Mouse (Mus musculus): Measurements from ENCODE around the gene Myom3. TPM values are rescaled to one million over a fixed set of nuclear protein-coding genes. Genes with fewer than 3 reads are reported as not detected.

The Myom3 gene
- total and polyA plus RNA-seq, 3 experiments: not detected

- TF ChIP-seq POLR2AphosphoS5 (IDR thresholded peaks at IDR 0.05; ENCODE audit: borderline replicate concordance, low read depth, low read length) (no peak), MAX (IDR thresholded peaks at IDR 0.05; ENCODE audit: low read length) (peak; percentile 90), ETS1 (IDR thresholded peaks at IDR 0.05; ENCODE audit: low read depth, low read length) (peak; percentile 81), MXI1 (IDR thresholded peaks at IDR 0.05; ENCODE audit: low read depth, low read length) (peak; percentile 90)
Measured at GRCm38 (mm10) chr4:135816905-135817622, 57.5 kb downstream of the Myom3 start (continued).

- no peak for DNase-seq (ENCODE audit: low read depth, low spot score)
- Histone ChIP-seq H3K4me3 (ENCODE audit: control insufficient read depth in 1 of 2, insufficient read depth in 1 of 2, low read depth in 2 of 2, low read length in 2 of 2) (no peak overlapping the region), H3K79me2 (ENCODE audit: control insufficient read depth, insufficient read depth, low read length, poor library complexity) (no peaks in the 10 kb centered on the region)
Measured at GRCm38 (mm10) chr4:135818366-135818765, 58.9 kb downstream of the Myom3 start.

DNA sequence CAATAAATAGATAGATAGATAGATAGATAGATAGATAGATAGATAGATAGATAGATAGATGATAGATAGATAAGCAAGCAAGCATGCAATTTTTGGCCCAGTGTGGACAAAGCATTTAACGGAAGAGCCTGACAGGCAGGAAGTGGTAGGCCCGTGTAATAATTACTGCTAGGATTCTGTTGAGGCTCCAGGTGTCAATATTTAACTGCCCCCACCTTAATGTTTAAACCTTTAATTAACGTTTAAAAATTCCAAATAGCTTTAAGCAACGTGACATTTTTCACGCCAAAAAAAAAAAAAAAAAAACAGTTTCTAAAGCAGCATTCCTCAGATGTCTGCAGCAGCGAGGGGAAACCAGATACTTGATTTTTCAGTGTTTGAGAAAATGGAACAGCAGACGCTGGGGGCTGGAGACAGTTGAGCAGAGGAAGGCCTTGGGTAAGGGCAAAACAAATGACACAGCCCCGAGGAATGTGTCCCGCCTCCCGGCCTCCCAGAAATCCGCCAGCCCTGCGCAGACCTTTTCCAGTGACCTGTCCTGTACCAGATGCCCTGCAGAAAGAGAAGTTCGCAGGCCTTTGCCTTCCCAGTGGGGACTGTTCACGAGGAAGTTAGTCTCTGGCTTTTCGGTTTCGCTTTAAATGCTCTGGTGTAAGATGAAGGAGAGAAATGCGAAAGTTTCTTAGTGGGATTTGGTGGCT lies 60.5 kb downstream of the Myom3 start:
- H3K9me3 ChIP-seq (replicated peaks; ENCODE audit: insufficient read depth, low read length): no peaks in the 10 kb centered on the region
- no peak overlapping the region for H3K9ac ChIP-seq (ENCODE audit: control insufficient read depth, low read depth, low read length, poor library complexity, severe bottlenecking)
- H3K27me3 ChIP-seq (ENCODE audit: control insufficient read depth in 1 of 2, insufficient read depth in 2 of 2, low read length in 2 of 2): no peaks in the 10 kb centered on the region
- no peaks in the 10 kb centered on the region for H3K79me2 ChIP-seq (ENCODE audit: control insufficient read depth, insufficient read depth, low read length, poor library complexity)
- H3K27ac ChIP-seq (ENCODE audit: control insufficient read depth, low read depth, low read length): no peak overlapping the region
- H3K4me3 ChIP-seq (ENCODE audit: control insufficient read depth in 1 of 2, insufficient read depth in 1 of 2, low read depth in 2 of 2, low read length in 2 of 2): no peak overlapping the region
- H3K36me3 ChIP-seq (ENCODE audit: control insufficient read depth in 1 of 2, insufficient read depth in 2 of 2, low read length in 2 of 2): peaks cover 0 to 5% of the 10 kb centered on the region in 2 experiments; a peak in 2 of 4 replicates
- TF ChIP-seq MXI1 (IDR thresholded peaks at IDR 0.05; ENCODE audit: low read depth, low read length) (no peak), GATA1 (IDR thresholded peaks at IDR 0.05; ENCODE audit: low read depth, low read length) (0 out of 2 replicates have a peak, but pooled peaks have one; percentile 5)
- peaks cover 0 to 6% of the 10 kb centered on the region in 2 experiments; a peak in 2 of 4 replicates for H3K4me1 ChIP-seq (ENCODE audit: control insufficient read depth in 1 of 2, insufficient read depth in 2 of 2, low read length in 2 of 2)
- no peak for DNase-seq (ENCODE audit: low read depth, low spot score)

More at GRCm38 (mm10) chr4:135818366-135818765, 58.9 kb downstream of the Myom3 start:
- TF ChIP-seq CHD1 (IDR thresholded peaks at IDR 0.05; ENCODE audit: low read depth, low read length) (no peak), RAD21 (IDR thresholded peaks at IDR 0.05; ENCODE audit: low read depth, low read length) (no peak), MYB (IDR thresholded peaks at IDR 0.05; ENCODE audit: low read depth, low read length) (no peak), HCFC1 (IDR thresholded peaks at IDR 0.05; ENCODE audit: low read depth, low read length) (no peak), GABPA (IDR thresholded peaks at IDR 0.05; ENCODE audit: low read depth, low read length) (no peak), TAL1 (IDR thresholded peaks at IDR 0.05; ENCODE audit: low read length) (no peak), ZMIZ1 (IDR thresholded peaks at IDR 0.05; ENCODE audit: low read depth, low read length) (no peak), CTCF (IDR thresholded peaks at IDR 0.05 in 2 of 3, conservative IDR thresholded peaks at IDR 0.05 in 1 of 3; ENCODE audit: control insufficient read depth in 1 of 3, insufficient read depth in 1 of 3, low read depth in 2 of 3, low read length in 3 of 3, poor library complexity in 1 of 3, severe bottlenecking in 1 of 3) (no peak), ZKSCAN1 (IDR thresholded peaks at IDR 0.05; ENCODE audit: low read depth, low read length) (no peak), UBTF (IDR thresholded peaks at IDR 0.05; ENCODE audit: borderline replicate concordance, insufficient read depth, low read depth, low read length) (no peak), MYC (IDR thresholded peaks at IDR 0.05; ENCODE audit: low read depth, low read length) (no peak), POLR2A (IDR thresholded peaks at IDR 0.05; ENCODE audit: control insufficient read depth in 1 of 2, insufficient read depth in 1 of 2, low read depth in 1 of 2, low read length in 2 of 2, poor library complexity in 1 of 2) (no peak)
- H3K27ac ChIP-seq (ENCODE audit: control insufficient read depth, low read depth, low read length): no peak overlapping the region
- H3K36me3 ChIP-seq (ENCODE audit: control insufficient read depth in 1 of 2, insufficient read depth in 2 of 2, low read length in 2 of 2): peaks cover 0 to 5% of the 10 kb centered on the region in 2 experiments; a peak in 2 of 4 replicates
- H3K27me3 ChIP-seq (ENCODE audit: control insufficient read depth in 1 of 2, insufficient read depth in 2 of 2, low read length in 2 of 2): no peaks in the 10 kb centered on the region
- no peak overlapping the region for H3K9ac ChIP-seq (ENCODE audit: control insufficient read depth, low read depth, low read length, poor library complexity, severe bottlenecking)
- peaks cover 0 to 6% of the 10 kb centered on the region in 2 experiments; a peak in 2 of 4 replicates for H3K4me1 ChIP-seq (ENCODE audit: control insufficient read depth in 1 of 2, insufficient read depth in 2 of 2, low read length in 2 of 2)
- no peaks in the 10 kb centered on the region for H3K9me3 ChIP-seq (replicated peaks; ENCODE audit: insufficient read depth, low read length)
